Mouse (Mus musculus): Measurements from ENCODE around the gene Svopl.

The Svopl gene

DNA sequence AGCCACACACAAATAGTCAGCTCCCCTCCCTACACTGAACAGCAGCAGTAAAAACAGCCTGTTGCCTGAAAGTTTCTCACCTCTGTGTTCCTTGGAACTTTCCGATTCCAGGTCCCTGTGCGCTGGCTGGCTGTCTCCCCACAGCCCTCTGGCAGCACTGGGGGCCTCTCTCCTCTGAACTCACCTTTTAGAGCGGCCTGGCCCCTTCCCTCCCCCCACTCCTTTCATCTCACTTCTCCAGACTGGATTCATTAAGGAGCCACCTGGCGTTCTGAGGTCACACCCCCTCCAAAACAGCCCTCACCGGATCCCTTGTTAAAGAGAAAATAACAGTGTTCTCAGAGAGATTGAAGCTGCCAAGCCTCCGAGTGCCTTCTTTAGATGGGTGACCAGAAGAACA, at the start of gene Svopl:
Gene Svopl, minus strand, starts transcription at position 159 of the 400 bp plus-strand sequence.
- DNase-seq = no peak

DNA sequence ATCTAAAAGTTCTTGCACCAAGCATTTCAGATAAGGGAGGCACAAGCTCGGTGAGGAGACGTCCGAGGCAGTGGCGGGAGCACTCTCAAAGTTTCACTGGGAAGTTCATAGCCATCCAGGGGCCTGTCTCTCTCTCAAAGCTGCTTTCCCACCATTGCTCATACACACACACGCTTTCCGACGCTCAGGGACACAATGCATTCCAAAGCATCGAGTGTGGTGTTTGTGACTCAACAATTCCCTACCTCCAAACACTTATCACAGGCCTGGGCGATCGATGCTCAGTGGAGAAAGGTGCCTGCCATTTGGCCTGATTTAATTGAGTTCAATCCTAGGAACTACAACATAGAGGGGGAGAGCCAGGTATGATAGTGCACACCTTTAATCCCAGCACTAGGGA, 47.9 kb upstream of the Svopl start:
- no peak for DNase-seq

- no peak for DNase-seq
Measured at GRCm38 (mm10) chr6:38092539-38092938, 45.7 kb upstream of the Svopl start.

DNA sequence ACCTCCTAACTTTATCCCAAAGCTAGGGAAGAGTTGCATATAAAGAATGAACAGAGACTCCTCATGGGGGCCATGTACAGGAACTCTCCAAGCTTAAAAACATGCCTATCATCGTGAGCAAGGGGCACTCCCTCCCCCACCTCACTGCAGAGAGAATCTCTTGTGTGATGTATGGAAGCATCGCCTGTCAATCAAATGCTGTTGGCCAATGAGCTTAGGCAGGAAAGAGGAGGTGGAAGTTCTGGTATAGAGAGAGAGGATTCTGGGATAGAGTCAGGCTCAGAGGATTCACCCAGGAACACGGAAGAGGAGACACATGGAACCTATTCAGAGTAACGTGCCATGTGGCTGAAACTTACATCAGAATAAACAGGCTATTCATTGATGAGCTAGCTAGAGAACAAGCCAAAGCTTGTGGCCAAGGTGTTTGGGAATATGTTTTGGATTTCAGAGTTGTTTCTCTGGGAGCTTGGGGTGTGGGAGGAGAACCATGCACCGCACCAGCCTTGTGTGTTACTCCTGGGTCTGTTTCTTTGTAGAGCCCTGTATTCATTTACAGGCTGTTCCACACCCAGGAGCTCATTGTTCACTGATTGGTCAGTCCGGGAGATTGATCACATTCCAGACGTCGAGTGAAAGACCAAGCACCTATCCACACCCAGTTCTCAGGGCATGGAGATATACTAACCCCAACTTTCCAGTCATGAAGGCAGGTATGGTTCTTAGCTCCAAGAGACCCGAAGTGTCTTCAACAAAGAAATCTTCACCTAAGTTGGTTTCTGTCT, 40.6 kb upstream of the Svopl start:
- no peak for DNase-seq

- no peak for DNase-seq
Measured at GRCm38 (mm10) chr6:38083204-38083603, 36.4 kb upstream of the Svopl start.

DNA sequence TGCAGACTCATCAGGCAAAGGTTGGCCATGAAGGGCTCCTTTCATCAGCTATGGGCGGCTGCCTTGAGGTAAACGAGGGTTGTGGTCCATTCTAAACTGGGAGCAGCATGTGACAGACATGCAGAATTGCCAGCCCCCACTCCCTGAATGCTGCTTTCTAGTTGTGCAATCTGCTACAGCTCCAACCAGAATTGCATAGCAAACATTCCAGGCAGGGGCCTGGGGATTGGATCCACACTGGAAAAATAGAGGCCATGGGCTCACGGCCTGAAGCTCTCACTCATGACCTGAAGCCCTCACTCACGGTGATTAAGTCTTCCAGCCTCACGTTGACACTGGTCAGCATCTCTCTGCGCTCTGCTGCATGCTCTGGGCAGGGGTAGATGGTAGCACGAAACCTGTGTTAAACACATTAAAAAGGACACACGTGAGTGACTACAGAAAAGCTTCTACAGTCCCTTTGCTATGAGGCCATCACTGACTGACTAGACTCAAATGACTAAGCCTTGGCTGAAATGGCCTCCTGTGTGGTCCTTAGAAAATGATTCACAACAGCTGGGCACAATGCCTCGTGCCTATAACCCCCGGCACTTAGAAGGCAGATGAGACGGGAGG, 35.0 kb upstream of the Svopl start:
- no peak for DNase-seq

DNA sequence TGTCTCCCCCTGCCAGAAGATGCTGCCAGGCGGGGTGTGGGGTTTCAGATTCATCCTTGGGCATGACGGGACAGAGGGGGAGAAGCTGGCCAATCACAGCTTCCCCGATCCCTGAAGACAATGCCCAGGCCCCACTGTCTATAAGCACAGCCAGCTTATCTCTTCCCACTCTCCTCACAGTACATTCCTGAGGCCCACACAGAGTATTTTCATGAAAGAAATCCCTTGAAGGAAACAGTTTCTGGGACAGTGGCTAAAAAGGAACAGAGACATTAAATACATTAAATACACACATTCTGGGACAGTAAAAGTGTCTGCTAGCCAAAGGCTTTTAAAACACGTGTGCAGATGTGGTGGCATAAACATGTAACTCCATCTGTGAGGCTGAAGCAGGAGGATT, 33.6 kb upstream of the Svopl start:
- no peak for DNase-seq

DNA sequence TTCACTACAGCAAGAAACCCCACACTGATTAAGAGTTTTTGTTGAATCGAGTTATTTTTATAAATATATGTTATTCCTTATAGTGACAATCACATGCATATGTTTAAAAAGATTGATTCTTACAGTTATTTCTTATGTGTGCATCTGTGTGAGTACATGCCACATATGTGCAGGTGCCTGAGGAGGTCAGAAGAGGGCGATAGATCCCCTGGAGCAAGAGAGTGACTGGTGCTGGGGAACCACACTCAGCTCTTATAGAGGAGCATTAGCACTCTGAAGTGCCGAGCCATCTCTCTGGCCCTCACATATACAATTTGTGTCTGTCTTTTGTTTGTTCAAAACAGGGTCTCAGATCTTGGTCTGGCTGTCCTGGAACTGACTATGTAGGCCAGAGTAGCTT, 26.8 kb upstream of the Svopl start:
- DNase-seq = no peak

GRCm38 (mm10) chr6:38072137-38072796, 25.5 kb upstream of the Svopl start:
- DNase-seq = no peak

DNA sequence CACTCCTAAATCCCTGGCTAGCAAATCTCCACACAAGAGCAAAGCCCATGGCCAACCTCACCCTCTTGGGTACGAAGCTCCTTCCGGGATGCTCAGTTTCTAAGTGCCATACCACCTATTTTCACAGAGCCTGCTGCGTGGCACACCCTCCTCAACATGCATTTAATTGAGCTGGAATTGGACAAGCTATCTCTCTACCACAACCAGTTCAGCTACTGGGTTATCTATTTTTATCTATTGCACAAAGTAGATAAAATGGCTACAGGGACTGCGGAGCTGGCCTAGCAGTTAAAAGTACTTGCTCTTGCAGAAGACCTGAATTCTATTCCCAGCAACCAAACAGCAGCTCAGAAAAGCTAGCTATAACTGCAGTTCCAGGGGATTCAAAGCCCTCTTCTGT, 24.5 kb upstream of the Svopl start:
- DNase-seq = no peak

GRCm38 (mm10) chr6:38066215-38066614, 19.4 kb upstream of the Svopl start:
- peak; percentile 78 to 80 for DNase-seq

DNA sequence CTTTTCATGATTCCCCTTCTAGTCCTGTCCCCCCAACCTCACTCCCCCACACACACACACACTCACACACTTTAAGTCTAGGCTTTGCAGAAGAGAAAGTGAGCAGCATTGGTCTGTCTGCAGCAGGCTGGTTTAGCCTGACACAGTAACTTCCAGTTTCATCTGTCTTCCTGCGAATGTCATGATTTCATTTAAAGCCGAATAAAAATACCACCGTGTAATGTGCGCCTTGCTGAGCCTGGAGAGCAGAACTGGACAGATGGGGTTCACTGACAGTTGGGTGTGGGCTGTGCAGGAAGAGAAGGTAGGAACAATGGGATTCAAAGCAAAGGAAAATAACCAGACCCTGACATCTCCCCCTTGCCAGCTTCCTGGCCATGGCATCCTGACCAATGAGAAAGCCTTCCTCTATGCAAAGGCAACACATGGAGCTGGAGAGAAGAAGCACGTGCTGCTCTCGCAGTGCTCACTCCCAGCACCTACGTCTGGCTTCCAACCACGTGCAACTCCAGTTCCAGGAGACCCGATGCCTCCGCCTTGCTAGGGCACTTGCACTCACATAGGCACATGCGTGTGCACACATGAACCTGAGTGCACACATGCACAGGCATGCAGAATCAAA, 18.8 kb upstream of the Svopl start:
- peak; percentile 48 to 52 for DNase-seq

DNA sequence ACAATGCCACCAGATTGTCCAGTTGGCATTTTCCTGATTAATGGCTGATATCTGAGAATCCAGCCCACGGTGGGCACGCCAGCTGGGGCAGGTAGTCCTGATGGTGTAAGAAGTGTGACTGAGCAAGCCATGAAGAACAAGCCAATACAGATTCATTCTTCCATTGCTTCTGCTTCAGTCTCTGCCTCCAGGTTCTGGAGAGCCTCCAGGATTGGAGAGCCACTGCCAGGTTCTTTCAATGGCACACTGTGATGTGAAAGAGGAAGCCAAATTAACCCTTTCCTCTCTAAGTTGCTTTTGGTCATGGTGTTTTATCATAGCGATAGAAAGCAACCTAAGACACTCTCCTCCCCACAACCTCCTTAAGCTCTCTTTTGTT, 18.3 kb upstream of the Svopl start:
- DNase-seq = peak; percentile 92 to 94

GRCm38 (mm10) chr6:38064621-38065020, 17.8 kb upstream of the Svopl start:
- no peak for DNase-seq

- DNase-seq = no peak
Measured at GRCm38 (mm10) chr6:38058805-38059204, 12.0 kb upstream of the Svopl start.

DNA sequence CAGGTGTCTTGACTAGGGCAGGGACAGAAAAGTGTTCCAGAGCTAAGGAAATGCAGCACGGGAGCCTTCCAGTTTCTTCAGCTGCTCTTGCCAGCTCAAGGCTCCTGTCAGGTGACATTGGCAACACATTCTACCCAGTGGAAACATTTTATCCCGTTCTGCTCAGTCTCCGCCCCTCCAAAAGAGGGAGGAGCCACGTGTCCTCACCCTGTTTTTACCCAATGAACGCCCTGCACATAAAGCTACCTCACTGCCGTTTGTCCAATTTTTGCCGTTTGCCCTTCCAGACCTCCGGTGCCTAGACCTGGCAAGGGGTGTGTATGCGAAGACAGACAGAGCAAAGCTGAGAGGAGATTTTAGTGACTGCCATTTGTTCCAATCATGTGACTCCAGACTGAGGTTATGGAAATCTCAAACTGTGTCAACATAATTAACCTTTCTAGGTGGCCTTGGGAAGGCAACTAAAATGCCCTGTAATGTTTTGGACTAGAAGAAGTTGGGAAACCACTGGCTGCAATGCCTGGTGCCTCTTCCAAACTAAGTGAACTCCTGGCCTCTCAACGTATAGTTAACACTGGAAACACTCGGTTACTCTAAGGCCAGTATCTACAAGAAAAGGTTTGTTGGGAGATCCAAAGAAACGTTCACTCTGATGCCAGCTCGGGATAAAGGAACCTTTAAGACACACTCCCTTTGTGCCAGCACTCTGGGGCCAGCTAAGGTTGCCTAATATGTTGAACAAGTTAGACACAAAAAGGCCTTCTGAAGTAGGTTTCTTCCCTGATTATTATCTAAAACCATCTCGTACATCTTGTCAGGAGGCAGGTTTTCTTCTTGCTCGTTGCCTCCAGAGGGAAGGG, 8.9 kb upstream of the Svopl start:
- peak; percentile 18 to 21 for DNase-seq

GRCm38 (mm10) chr6:38049601-38050000, 2.8 kb upstream of the Svopl start:
- no peak for DNase-seq

DNA sequence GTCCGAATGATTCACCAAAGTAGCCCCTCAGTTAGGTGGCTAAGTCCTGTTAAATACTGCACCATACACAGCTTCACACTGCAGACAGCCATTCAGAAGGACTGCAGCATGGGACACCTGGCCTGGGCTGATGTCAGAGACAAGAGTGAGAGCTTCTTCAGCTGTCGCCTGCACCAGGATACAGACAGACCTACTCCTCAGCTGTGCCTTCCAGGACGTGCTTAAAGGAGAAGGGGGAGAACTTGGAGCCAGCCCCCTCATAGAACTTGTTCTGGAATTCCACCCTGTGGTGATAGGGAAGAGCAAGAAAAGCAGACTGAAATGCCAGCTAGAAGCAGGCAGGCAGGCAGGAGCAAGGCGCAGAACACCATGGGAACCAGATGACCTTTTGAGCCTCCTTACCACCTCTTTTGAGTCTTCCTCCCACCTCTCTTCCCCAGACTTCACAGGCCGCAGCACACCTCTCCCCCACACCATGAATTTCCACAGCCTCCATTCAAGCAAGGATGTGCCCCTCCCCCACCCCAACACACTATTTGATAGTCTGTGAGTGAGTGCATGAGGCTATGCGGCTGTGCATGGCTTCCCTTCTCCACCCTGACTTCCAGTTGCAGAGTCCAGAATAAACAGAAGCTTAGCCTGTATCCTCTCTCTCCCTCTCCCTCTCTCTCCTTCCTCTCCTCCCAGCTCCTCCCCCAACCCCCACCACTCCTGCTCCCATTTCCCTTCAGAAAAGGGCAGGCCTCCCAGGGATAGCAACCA, 2.2 kb upstream of the Svopl start:
- no peak for DNase-seq

GRCm38 (mm10) chr6:38048003-38048402, 1.2 kb upstream of the Svopl start:
- no peak for DNase-seq

DNA sequence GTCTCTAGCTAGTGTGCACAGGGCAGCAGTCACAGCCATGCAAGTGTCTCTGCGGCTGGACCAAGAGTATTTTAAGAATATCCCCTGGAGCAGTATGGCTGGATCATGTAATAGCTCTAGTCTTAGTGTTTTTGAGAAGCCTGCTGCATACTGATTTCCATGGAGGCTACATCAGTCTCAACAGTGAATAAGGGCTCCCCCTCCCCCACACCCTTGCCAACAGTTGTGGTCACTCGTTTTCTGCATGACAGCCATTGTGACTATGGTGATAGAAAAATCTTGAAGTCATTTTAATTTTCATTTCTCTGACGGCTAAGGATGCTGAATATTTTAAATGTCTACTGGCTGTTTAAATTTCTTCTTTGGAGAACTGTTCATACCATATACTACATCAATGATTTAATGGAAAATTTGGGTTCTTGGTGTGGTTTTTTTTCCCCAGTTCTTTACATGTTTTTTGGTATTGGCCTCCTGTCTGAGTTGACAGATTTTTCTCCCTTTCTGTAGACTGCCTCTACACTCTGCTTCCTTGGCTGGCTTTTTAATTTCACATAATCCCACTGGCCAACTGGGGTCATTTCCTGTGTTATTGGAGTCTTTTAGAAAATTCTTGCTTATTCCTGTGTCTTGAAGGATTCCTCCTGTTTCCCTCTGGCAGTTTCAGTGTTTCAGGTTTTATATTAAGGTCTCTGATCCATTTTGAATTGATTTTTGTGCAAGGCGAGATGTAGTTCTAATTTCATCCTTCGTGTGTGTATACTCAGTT, 13.8 kb downstream of the Svopl start:
- no peak for DNase-seq

DNA sequence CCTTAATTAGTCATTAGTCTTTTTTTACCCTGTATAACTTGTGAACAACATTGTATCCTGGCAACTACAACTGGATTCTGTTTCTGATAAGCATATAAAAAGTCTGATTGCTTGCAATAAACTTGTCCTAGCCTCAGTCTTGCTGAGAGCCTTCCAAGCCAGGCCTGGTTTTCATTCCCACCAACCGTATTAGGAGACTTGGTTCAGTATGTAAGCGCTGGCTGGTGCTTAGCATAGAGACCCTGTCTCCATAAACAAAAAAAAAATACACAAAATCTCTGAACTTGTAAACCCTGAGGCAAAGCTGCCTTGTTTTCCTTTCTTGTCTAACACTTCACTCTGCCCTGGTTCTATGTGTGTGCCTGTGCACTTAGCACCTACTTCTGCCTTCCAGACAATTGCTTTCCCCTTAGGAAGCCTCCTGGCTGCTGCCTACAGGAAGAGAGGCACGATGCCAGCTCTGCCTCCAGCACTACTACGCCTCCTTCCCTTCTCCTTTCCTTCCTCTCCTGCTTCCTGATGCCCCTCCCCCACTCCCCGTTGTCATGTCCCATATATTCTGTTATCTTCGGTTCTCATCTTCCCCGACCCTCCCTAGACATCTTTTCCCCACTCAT, 14.8 kb downstream of the Svopl start:
- peak; percentile 27 to 42 for DNase-seq

Data from cerebellum, postnatal 14 days (tissue).